Comparison of ENCODE assay signal across 8 mouse cellular contexts in the genomic region with DNA sequence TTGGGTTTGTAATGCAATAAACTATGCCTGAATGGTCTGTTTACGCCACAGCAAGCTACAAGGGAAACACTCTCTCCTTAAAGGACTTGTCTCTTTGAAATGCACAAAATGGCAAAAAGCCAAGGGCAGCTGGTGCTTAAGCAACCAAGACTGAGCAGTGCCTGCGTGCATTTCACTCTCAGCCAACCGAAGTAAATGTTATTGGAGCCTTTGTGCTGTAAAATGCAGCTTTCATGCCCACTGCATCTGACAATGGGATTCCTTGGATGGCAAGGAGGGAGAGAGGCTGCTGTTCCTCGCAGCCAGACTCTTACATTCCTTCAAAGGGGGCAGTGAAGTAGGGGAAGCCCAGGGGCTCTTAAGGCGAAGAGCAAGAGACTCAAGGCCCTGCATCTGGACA.
A peak's percentile ranks its signal among the peaks of the same experiment; 100 is the strongest.
DNase-seq lines count a peak whose midpoint lies in the region; ATAC-seq and TF ChIP-seq lines count a peak whose summit lies in the region.

No protein-coding gene starts in this region.

- no peaks in the 10 kb centered on the region for H3K9me3 ChIP-seq in embryonic facial prominence, embryonic 11.5 days (replicated peaks; ENCODE audit: control insufficient read depth, low read length)
- H3K9me3 ChIP-seq in kidney, postnatal 0 days (replicated peaks; ENCODE audit: low read length) = no peaks in the 10 kb centered on the region
- H3K9me3 ChIP-seq in neural tube, embryonic 14.5 days (ENCODE audit: control insufficient read depth, low read length) = no peaks in the 10 kb centered on the region
- H3K9me3 ChIP-seq in heart, embryonic 10.5 days = no peaks in the 10 kb centered on the region

- H3K27me3 ChIP-seq in embryonic facial prominence, embryonic 11.5 days (ENCODE audit: control insufficient read depth, insufficient read depth, low read length) = no peaks in the 10 kb centered on the region
- H3K27me3 ChIP-seq in kidney, postnatal 0 days (ENCODE audit: insufficient read depth, low read length) = no peaks in the 10 kb centered on the region
- H3K27me3 ChIP-seq in neural tube, embryonic 14.5 days (ENCODE audit: control insufficient read depth, insufficient read depth, low read length) = no peaks in the 10 kb centered on the region
- H3K27me3 ChIP-seq in heart, embryonic 10.5 days (ENCODE audit: insufficient read depth, poor library complexity, severe bottlenecking) = no peaks in the 10 kb centered on the region
- H3K27me3 ChIP-seq in heart, adult 2 months (ENCODE audit: control insufficient read depth, insufficient read depth, low read length) = no peaks in the 10 kb centered on the region

- DNase-seq in right cerebral cortex, postnatal 10 days (ENCODE audit: low spot score in 2 of 2) = peak; percentile 74 to 87
- DNase-seq in right cerebral cortex, adult 2 months (ENCODE audit: low spot score in 2 of 2) = no peak
- DNase-seq in embryonic facial prominence, embryonic 11.5 days (ENCODE audit: low spot score) = peak; percentile 70
- DNase-seq in kidney, postnatal 0 days (ENCODE audit: low spot score) = peak; percentile 84
- DNase-seq in heart, embryonic 10.5 days (ENCODE audit: low spot score) = no peak
- no peak for DNase-seq in heart, adult 2 months

- no peaks in the 10 kb centered on the region for H3K79me2 ChIP-seq in heart, adult 2 months (replicated peaks; ENCODE audit: control insufficient read depth, insufficient read depth, low read length)

- ATAC-seq in embryonic facial prominence, embryonic 11.5 days (replicated peaks; ENCODE audit: insufficient number of reproducible peaks, low FRiP score, low TSS enrichment, low read depth) = 0 out of 2 replicates have a peak, but pooled peaks have one; percentile 46
- peak; percentile 79 for ATAC-seq in kidney, postnatal 0 days (replicated peaks; ENCODE audit: low FRiP score, low read depth)
- ATAC-seq in neural tube, embryonic 14.5 days (ENCODE audit: low read depth) = peak; percentile 90
- no peak for ATAC-seq in activated CD4-positive, CD25-positive, alpha-beta regulatory T cell, adult 4 months

- no peaks in the 10 kb centered on the region for H3K4me1 ChIP-seq in embryonic facial prominence, embryonic 11.5 days (ENCODE audit: control insufficient read depth, insufficient read depth, low read length)
- H3K4me1 ChIP-seq in kidney, postnatal 0 days (replicated peaks; ENCODE audit: insufficient read depth, low read length) = peaks cover 12% of the 10 kb centered on the region; the same call in 1 of the 2 replicates
- peaks cover 25% of the 10 kb centered on the region for H3K4me1 ChIP-seq in neural tube, embryonic 14.5 days (ENCODE audit: control insufficient read depth, insufficient read depth, low read length)
- H3K4me1 ChIP-seq in heart, embryonic 10.5 days = peaks cover 9% of the 10 kb centered on the region; the same call in 1 of the 2 replicates
- no peaks in the 10 kb centered on the region for H3K4me1 ChIP-seq in heart, adult 2 months (ENCODE audit: control insufficient read depth, insufficient read depth, low read length)

- H3K36me3 ChIP-seq in embryonic facial prominence, embryonic 11.5 days (replicated peaks; ENCODE audit: control insufficient read depth, insufficient read depth, low read depth, low read length) = no peaks in the 10 kb centered on the region
- no peaks in the 10 kb centered on the region for H3K36me3 ChIP-seq in kidney, postnatal 0 days (ENCODE audit: insufficient read depth, low read length)
- H3K36me3 ChIP-seq in neural tube, embryonic 14.5 days (ENCODE audit: control insufficient read depth, insufficient read depth, low read length) = no peaks in the 10 kb centered on the region
- no peaks in the 10 kb centered on the region for H3K36me3 ChIP-seq in heart, embryonic 10.5 days
- no peaks in the 10 kb centered on the region for H3K36me3 ChIP-seq in heart, adult 2 months (ENCODE audit: control insufficient read depth, insufficient read depth, low read length)

- TF ChIP-seq POLR2A in heart, adult 2 months (IDR thresholded peaks at IDR 0.05; ENCODE audit: insufficient read depth, low read depth, low read length) = no peak

- no peak overlapping the region for H3K4me2 ChIP-seq in embryonic facial prominence, embryonic 11.5 days (ENCODE audit: low read depth, low read length)
- H3K4me2 ChIP-seq in kidney, postnatal 0 days (ENCODE audit: low read length) = no peak overlapping the region
- H3K4me2 ChIP-seq in neural tube, embryonic 14.5 days (ENCODE audit: low read depth, low read length) = no peak overlapping the region

- H3K9ac ChIP-seq in embryonic facial prominence, embryonic 11.5 days (replicated peaks; ENCODE audit: low read length) = no peak overlapping the region
- H3K9ac ChIP-seq in kidney, postnatal 0 days (ENCODE audit: low read depth, low read length) = no peak overlapping the region
- H3K9ac ChIP-seq in neural tube, embryonic 14.5 days (replicated peaks; ENCODE audit: low read depth, low read length) = peak overlapping the region; percentile 37; the same call in 1 of the 2 replicates
- no peak overlapping the region for H3K9ac ChIP-seq in heart, adult 2 months (ENCODE audit: low read depth, low read length)

- no peak for TF ChIP-seq EP300 in heart, adult 2 months (IDR thresholded peaks at IDR 0.05; ENCODE audit: insufficient read depth, low read depth, low read length)

- intact Hi-C loops in heart, adult 2 months (cut with DNase I) = no loop called here

- no peak overlapping the region for H3K4me3 ChIP-seq in embryonic facial prominence, embryonic 11.5 days (ENCODE audit: low read depth, low read length)
- no peak overlapping the region for H3K4me3 ChIP-seq in kidney, postnatal 0 days (replicated peaks; ENCODE audit: low read depth, low read length)
- no peak overlapping the region for H3K4me3 ChIP-seq in neural tube, embryonic 14.5 days (ENCODE audit: low read depth, low read length)
- H3K4me3 ChIP-seq in heart, embryonic 10.5 days = no peak overlapping the region
- no peak overlapping the region for H3K4me3 ChIP-seq in heart, adult 2 months

- TF ChIP-seq CTCF in kidney, postnatal 0 days (IDR thresholded peaks at IDR 0.05; ENCODE audit: low read depth) = no peak
- no peak for TF ChIP-seq CTCF in heart, adult 2 months (IDR thresholded peaks at IDR 0.05)

- WGBS in embryonic facial prominence, embryonic 11.5 days = 29% methylated on average over 5 of the region's 5 CpGs
- 16% methylated on average over 5 of the region's 5 CpGs for WGBS in kidney, postnatal 0 days
- 5% methylated on average over 5 of the region's 5 CpGs for WGBS in neural tube, embryonic 14.5 days
- WGBS in heart, embryonic 10.5 days = 53% methylated on average over 5 of the region's 5 CpGs
- 42% methylated on average over 5 of the region's 5 CpGs for WGBS in heart, adult 2 months

- H3K27ac ChIP-seq in embryonic facial prominence, embryonic 11.5 days (replicated peaks; ENCODE audit: low read depth, low read length) = 0 out of 2 replicates have a peak overlapping the region, but pooled peaks have one; percentile 28
- H3K27ac ChIP-seq in kidney, postnatal 0 days = peak overlapping the region; percentile 39; the same call in 1 of the 2 replicates
- peak overlapping the region; percentile 85 for H3K27ac ChIP-seq in neural tube, embryonic 14.5 days (ENCODE audit: low read depth, low read length)
- no peak overlapping the region for H3K27ac ChIP-seq in heart, embryonic 10.5 days
- no peak overlapping the region for H3K27ac ChIP-seq in heart, adult 2 months

Comparison
In these comparisons a context has a peak if more than half of its experiments do, and no peak if none do; other contexts are left out.
1. DNase-seq: peak in right cerebral cortex, postnatal 10 days (2 of 2), embryonic facial prominence, embryonic 11.5 days (single experiment) and kidney, postnatal 0 days (single experiment); none in right cerebral cortex, adult 2 months (0 of 2), heart, embryonic 10.5 days (single experiment) and heart, adult 2 months (0 of 2).
2. H3K27ac ChIP-seq: peak in embryonic facial prominence, embryonic 11.5 days (single experiment), kidney, postnatal 0 days (single experiment) and neural tube, embryonic 14.5 days (single experiment); none in heart, embryonic 10.5 days (single experiment) and heart, adult 2 months (single experiment).